Mouse (Mus musculus) embryonic facial prominence, embryonic 11.5 days (tissue): Measurements from ENCODE around the gene Angel2. TPM values are rescaled to one million over a fixed set of nuclear protein-coding genes. Genes with fewer than 3 reads are reported as not detected.

ENCODE experiments used
- ATAC-seq: fragments of 200-750 bp; cut with Nextera tagmentation; replicated peaks from 2 replicates; pipeline ENCODE4 v1.8.0; 2017; ENCODE audit warnings: low read depth; ENCODE audit not compliant: insufficient number of reproducible peaks, low FRiP score, low TSS enrichment
- DNase-seq: peaks from one replicate; pipeline ENCODE4 v3.0.0-alpha.2; 2015; ENCODE audit warnings: low spot score
- H3K27ac ChIP-seq: fragments of 300-500 bp; sonication (generic); replicated peaks from 2 replicates; pipeline ENCODE4 v1.5.1; 2014; ENCODE audit warnings: mild to moderate bottlenecking, low read depth, low read length, control low read depth
- H3K27me3 ChIP-seq: fragments of 300-500 bp; sonication (generic); 2 replicates; pipeline ENCODE4 v1.6.1; 2014; ENCODE audit warnings: mild to moderate bottlenecking, low read length, moderate library complexity, mixed read lengths; ENCODE audit not compliant: control insufficient read depth, insufficient read depth
- H3K36me3 ChIP-seq: fragments of 300-500 bp; sonication (generic); replicated peaks from 2 replicates; pipeline ENCODE4 v1.6.1; 2014; ENCODE audit warnings: low read depth, mild to moderate bottlenecking, low read length, moderate library complexity, mixed read lengths; ENCODE audit not compliant: control insufficient read depth, insufficient read depth
- H3K4me1 ChIP-seq: fragments of 300-500 bp; sonication (generic); 2 replicates; pipeline ENCODE4 v1.6.1; 2014; ENCODE audit warnings: low read length, mixed read lengths; ENCODE audit not compliant: control insufficient read depth, insufficient read depth
- H3K4me2 ChIP-seq: fragments of 300-500 bp; sonication (generic); 2 replicates; pipeline ENCODE4 v1.6.1; 2014; ENCODE audit warnings: low read depth, mild to moderate bottlenecking, control low read depth, low read length, moderate library complexity
- H3K4me3 ChIP-seq: fragments of 300-500 bp; sonication (generic); 2 replicates; pipeline ENCODE4 v1.5.1; 2014; ENCODE audit warnings: low read depth, low read length, control low read depth
- H3K9ac ChIP-seq: fragments of 300-500 bp; sonication (generic); replicated peaks from 2 replicates; pipeline ENCODE4 v1.6.1; 2014; ENCODE audit warnings: mild to moderate bottlenecking, control low read depth, low read length
- H3K9me3 ChIP-seq: fragments of 300-500 bp; sonication (generic); replicated peaks from 2 replicates; pipeline ENCODE4 v1.6.1; 2016; ENCODE audit warnings: mild to moderate bottlenecking, low read length, inconsistent platforms, mixed read lengths; ENCODE audit not compliant: control insufficient read depth
- WGBS: fragments of 180-500 bp; shearing (Covaris S2); extraction: QIAGEN DNeasy Blood & Tissue Kit; methylation state at CpG from one replicate; pipeline ENCODE4 v1.1.7; 2014; 5-methylcytosine and 5-hydroxymethylcytosine counted together
- polyA plus RNA-seq: library from polyadenylated mRNA; unstranded; fragments of >200 nt; fragmentation: Nextera tagmentation; extraction: Ambion mirVana; gene quantifications from 2 replicates; pipeline ENCODE4 v1.2.1, GENCODE M21; 2014

Angel2 gene
- polyA plus RNA-seq, 1 experiment from 2014 or later, result 57.7 TPM

- no peak for DNase-seq
- no peaks in the 10 kb centered on the region; the same call in 1 of the 2 replicates for H3K36me3 ChIP-seq
Observed at GRCm38 (mm10) chr1:190976887-190977573, 52.1 kb downstream of the Angel2 start.

GRCm38 (mm10) chr1:190978001-190978400, 53.1 kb downstream of the Angel2 start:
- Histone ChIP-seq H3K27ac (no peak overlapping the region), H3K4me1 (peaks cover 4% of the 10 kb centered on the region), H3K4me3 (peak overlapping the region; percentile 73), H3K9me3 (no peaks in the 10 kb centered on the region), H3K36me3 (no peaks in the 10 kb centered on the region), H3K4me2 (peak overlapping the region; percentile 75), H3K27me3 (no peaks in the 10 kb centered on the region), H3K9ac (peak overlapping the region; percentile 92)
- ATAC-seq (no peak), DNase-seq (peak; percentile 26)
- WGBS, result under 1% methylated on average over 22 of the region's 22 CpGs

More at GRCm38 (mm10) chr1:190976887-190977573, 52.1 kb downstream of the Angel2 start:
- Histone ChIP-seq H3K4me3 (peak overlapping the region; percentile 73), H3K9ac (peak overlapping the region; percentile 46), H3K27ac (no peak overlapping the region), H3K27me3 (no peaks in the 10 kb centered on the region), H3K9me3 (no peaks in the 10 kb centered on the region), H3K4me2 (peak overlapping the region; percentile 75), H3K4me1 (peaks cover 4% of the 10 kb centered on the region)
- WGBS, result 52% methylated on average over 11 of the region's 11 CpGs
- ATAC-seq, result no peak

- peak; percentile 72 for DNase-seq
Observed at GRCm38 (mm10) chr1:190978511-190979073, 53.7 kb downstream of the Angel2 start.

GRCm38 (mm10) chr1:190979100-190979563, 54.2 kb downstream of the Angel2 start, which contains the start of gene Vash2:
Gene Vash2 (minus strand): TSS chr1:190979296.
- Histone ChIP-seq H3K27ac (peak within 1 kb of the TSS; percentile 89), H3K4me2 (peak within 1 kb of the TSS; percentile 75), H3K36me3 (no peaks in the 10 kb centered on the region), H3K27me3 (no peaks in the 10 kb centered on the region), H3K4me3 (peak within 1 kb of the TSS; percentile 73), H3K9ac (peak within 1 kb of the TSS; percentile 92), H3K9me3 (no peaks in the 10 kb centered on the region), H3K4me1 (peaks cover 4% of the 10 kb centered on the region)
- WGBS, result under 1% methylated on average over 38 of the region's 38 CpGs
- peak; percentile 97 for DNase-seq
- ATAC-seq, result peak; percentile 97

More at GRCm38 (mm10) chr1:190978511-190979073, 53.7 kb downstream of the Angel2 start:
- peak overlapping the region; percentile 89 for H3K27ac ChIP-seq
- no peaks in the 10 kb centered on the region for H3K36me3 ChIP-seq
- peak; percentile 64 for ATAC-seq
- H3K27me3 ChIP-seq, result no peaks in the 10 kb centered on the region
- peaks cover 4% of the 10 kb centered on the region for H3K4me1 ChIP-seq
- peak overlapping the region; percentile 92 for H3K9ac ChIP-seq
- H3K4me2 ChIP-seq, result peak overlapping the region; percentile 75
- no peaks in the 10 kb centered on the region for H3K9me3 ChIP-seq
- WGBS, result under 1% methylated on average over 46 of the region's 46 CpGs
- peak overlapping the region; percentile 73 for H3K4me3 ChIP-seq

- no peak overlapping the region for H3K27ac ChIP-seq
- no peaks in the 10 kb centered on the region for H3K9me3 ChIP-seq
- DNase-seq (no peak), ATAC-seq (no peak)
- H3K4me2 ChIP-seq, result no peak overlapping the region
- peaks cover 4% of the 10 kb centered on the region for H3K4me1 ChIP-seq
- H3K27me3 ChIP-seq, result no peaks in the 10 kb centered on the region
- no peak overlapping the region for H3K4me3 ChIP-seq
- 93% methylated on average over 1 of the region's 1 CpGs for WGBS
- no peaks in the 10 kb centered on the region for H3K36me3 ChIP-seq
- H3K9ac ChIP-seq, result no peak overlapping the region
Observed at GRCm38 (mm10) chr1:190980470-190980869, 55.6 kb downstream of the Angel2 start.

GRCm38 (mm10) chr1:190981412-190981811, 56.5 kb downstream of the Angel2 start:
- WGBS, result 81% methylated on average over 4 of the region's 4 CpGs
- Histone ChIP-seq H3K9me3 (no peaks in the 10 kb centered on the region), H3K4me3 (no peak overlapping the region), H3K9ac (no peak overlapping the region), H3K4me2 (no peak overlapping the region), H3K36me3 (no peaks in the 10 kb centered on the region), H3K27ac (no peak overlapping the region), H3K4me1 (peaks cover 4% of the 10 kb centered on the region), H3K27me3 (no peaks in the 10 kb centered on the region)
- ATAC-seq (no peak), DNase-seq (no peak)

GRCm38 (mm10) chr1:190989437-190990082, 64.6 kb downstream of the Angel2 start:
- DNase-seq (no peak), ATAC-seq (no peak)
- H3K4me2 ChIP-seq, result no peak overlapping the region
- no peaks in the 10 kb centered on the region for H3K36me3 ChIP-seq
- H3K27me3 ChIP-seq, result no peaks in the 10 kb centered on the region
- H3K27ac ChIP-seq, result no peak overlapping the region
- no peaks in the 10 kb centered on the region for H3K9me3 ChIP-seq
- WGBS, result 83% methylated on average over 9 of the region's 9 CpGs
- H3K9ac ChIP-seq, result no peak overlapping the region
- no peaks in the 10 kb centered on the region for H3K4me1 ChIP-seq
- H3K4me3 ChIP-seq, result no peak overlapping the region

- Histone ChIP-seq H3K4me1 (no peaks in the 10 kb centered on the region), H3K27me3 (no peaks in the 10 kb centered on the region), H3K9me3 (no peaks in the 10 kb centered on the region), H3K9ac (no peak overlapping the region), H3K4me3 (no peak overlapping the region), H3K27ac (no peak overlapping the region), H3K4me2 (no peak overlapping the region), H3K36me3 (no peaks in the 10 kb centered on the region)
- DNase-seq (no peak), ATAC-seq (no peak)
- WGBS, result 64% methylated on average over 7 of the region's 7 CpGs
Observed at GRCm38 (mm10) chr1:190995548-190995947, 70.6 kb downstream of the Angel2 start.
